Mouse (Mus musculus) lung, postnatal 25 days (tissue): ENCODE results near the gene Wipi1.

Source experiments
- DNase-seq: peaks from one replicate; pipeline ENCODE4 v3.0.0; 2022; ENCODE audit warnings: low spot score

Gene Wipi1

DNA sequence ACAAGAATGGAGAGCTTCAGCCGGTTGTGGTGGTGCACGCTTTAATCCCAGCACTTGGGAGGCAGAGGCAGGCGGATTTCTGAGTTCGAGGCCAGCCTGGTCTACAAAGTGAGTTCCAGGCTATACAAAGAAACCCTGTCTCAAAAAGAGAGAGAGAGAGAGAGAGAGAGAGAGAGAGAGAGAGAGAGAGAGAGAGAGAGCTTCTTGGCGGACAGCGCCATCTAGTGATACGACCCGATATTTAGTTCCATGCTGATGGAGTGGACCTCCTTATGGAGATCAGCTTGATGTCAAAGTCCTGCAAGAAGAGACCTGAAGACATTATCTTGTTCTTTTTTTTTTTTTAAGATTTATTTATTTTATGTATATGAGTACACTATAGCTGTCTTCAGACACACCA, 7.3 kb upstream of the Wipi1 start:
- peak; percentile 44 for DNase-seq

DNA sequence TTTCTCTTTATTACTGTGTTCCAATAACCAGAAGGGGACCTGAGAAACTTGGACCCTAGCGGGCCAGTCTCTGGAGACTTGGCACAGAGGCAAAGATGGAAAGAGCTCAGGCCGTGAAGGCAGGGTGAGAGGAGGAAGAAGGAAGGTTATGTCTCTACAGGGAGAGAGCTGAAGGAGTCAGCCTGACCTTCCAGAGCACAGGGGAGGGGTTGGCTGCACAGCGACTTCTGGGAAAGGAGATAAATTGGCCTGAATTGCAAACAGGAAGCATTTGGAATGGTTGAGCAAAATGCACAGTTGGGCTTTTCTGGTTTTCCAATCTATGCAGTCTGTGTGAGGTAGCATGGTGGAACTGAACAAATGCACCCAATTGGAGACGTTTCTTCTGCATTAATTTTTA, 5.0 kb upstream of the Wipi1 start:
- no peak for DNase-seq

DNA sequence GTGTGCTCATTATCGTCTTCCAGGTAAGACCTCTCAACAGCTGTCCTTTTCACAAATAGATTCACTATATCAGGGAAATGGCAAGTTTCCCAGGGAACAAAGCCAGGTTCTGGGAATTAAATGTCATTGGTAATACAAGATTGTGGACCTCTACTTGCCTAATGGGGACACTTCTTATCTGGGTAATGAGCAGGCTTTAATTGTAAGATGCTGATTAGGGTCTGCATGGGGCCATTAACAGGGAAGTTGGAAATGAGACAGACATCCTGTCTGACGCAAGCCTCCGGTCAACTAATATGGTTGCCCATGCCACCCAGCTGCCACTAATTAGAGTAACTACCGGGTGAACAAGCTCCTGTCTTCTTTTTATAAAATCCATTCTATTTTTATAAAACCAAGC, 4.6 kb upstream of the Wipi1 start:
- no peak for DNase-seq

DNA sequence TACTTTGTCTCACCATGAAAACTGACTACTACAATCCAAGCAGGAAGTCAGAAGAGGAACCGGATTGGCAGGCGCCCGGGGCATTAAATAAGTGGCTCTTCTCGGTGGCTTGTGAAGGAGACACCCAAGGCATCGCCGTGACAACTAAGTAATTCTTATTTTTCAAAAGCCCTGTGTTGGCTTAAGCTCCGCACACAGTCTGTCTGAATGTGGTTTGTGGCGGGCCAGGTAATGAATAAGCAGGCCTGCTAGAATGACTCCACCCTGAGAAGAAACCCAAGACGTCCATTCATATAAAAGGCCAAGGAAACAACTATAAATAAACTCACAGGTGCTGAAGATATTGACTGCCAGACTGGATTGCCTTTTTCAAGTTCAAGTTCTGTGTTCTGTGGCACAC, 3.5 kb upstream of the Wipi1 start:
- no peak for DNase-seq

DNA sequence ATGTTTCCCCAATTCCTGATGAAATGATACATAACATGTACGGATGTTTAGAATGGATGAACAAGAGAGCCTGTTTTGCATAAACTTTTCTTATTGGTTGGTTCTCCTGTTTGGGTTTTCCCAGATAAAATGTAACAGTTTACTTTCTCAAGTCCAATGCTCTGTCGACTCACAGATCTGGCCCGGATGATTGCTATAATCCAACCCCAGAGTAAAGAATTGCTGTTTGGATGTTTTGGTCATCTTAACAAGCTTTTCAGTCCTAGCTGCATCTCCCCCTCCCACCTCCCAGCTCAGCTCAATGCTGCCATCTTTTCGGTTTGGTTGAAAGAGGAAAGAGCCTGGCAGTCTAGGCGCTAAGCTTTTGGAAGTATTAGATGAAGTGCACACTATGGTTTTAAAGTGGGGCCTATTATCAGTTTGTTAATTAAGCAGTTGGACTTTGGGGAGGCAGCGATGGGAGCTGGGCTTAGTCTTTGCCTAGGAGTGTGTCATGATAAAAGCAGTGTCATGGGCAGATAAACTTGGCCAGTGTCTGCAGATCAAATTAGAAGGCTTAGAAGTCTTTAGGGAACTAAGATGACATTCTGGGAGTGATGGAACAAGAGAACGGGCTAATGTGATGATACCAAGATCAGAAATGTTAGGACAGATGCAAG, 1.2 kb upstream of the Wipi1 start:
- DNase-seq: no peak

DNA sequence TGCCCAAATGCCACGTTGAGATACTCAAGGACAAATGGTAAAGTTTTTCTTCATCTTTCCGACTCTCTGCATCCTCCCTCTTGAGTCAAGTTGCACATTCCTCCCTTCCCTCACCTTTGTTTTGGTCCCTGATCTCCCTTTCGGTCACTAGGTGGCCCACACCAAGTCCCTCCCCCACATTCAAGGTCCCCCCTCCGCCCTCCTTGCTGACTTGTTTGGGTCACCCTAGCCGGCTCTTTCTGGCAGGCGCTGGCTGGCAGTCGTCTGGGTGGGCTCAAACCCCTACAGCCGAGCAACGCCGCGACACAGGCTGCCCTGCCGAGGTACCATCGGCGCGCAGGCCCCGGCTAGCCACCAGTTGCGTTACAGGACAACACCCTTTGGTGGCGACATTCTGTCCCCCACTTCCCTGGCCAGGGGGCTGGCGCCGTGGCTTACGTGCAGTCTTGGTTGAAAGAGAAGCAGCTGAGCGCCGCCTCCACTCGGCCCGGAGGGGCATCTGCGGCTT, 918 bp downstream of the Wipi1 start:
- no peak for DNase-seq

DNA sequence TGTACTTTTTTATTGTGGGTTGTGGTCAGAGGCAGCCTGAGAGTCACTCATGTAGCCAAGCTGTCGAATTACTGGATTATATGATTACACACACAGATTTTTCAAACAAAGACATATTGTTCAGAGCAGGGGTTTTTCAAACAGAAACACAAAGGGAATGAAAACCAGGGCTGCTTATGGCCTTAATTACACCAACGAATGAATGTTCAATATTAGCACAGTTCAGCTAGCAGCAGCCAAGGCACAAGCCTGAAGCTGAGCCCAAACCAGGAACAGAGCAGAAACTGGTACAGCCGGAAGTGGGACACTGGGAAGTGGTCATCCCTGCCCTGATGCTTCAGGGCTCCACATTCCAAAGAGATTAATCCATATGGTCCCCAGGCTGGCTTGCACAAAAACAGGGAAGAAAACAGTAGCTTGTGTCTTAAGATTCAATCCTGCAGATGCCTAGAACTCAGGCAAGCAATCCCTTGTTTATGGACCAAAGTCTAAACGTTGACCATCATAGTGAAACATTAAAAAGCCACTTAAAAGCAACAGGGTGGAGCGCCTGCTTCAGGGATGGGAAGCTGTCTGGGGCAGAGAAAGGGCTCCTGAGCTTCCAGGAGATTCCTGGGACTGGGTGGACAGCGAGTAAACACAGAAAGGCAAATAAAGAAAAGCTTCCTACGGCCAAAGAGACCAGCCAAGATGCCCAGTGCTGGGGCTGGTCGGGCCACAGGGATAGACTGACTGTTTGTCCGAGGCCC, 1.5 kb downstream of the Wipi1 start:
- no peak for DNase-seq

DNA sequence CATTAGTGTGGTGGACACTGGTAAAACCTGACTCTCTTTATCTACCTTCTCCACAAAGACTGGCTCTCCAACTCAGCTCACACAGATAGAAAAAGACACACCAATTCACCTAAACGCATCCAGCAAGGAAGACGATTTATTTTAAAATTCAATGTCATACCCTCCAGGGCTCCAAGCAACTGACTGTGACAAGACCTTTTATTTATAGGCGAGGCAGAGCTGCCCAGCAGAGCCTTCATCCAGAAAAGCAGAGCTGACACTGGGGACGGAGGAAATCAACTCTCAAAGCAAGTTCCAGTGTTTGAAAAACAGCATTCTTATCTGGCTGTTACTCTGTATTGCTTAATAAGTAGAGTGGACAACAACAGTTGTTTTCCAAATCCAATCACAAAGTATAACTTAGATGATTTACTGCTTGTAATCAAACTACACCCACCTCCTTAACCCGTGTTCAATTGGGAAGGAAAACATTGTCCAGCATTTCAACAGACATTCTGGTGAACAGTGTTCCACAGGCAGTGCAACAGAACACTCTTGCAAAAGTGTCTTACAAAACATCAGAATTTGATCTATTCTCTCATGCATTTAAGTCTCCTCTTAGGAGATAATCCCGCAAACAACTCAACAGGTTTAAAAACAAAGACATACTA, 2.7 kb downstream of the Wipi1 start:
- no peak for DNase-seq

DNA sequence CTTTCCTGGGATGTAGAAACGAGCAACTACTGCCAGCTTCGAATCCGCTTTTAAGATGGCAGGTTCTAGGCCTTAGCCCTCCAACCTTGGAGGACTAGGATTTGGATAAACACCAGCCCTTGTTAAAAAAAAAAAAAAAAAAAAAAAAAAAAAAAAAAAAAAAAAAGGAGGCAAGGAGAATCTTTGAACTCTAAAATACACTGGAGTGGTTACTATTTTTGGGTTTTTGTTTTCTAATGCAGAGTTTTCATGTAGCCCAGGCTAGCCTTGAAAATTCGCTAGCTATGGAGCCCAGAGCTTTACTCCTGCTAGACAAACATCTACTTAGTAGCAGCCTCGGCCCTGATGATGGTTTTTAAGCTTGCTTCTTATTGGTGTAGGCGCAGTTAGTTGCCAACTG, 4.2 kb downstream of the Wipi1 start:
- no peak for DNase-seq

DNA sequence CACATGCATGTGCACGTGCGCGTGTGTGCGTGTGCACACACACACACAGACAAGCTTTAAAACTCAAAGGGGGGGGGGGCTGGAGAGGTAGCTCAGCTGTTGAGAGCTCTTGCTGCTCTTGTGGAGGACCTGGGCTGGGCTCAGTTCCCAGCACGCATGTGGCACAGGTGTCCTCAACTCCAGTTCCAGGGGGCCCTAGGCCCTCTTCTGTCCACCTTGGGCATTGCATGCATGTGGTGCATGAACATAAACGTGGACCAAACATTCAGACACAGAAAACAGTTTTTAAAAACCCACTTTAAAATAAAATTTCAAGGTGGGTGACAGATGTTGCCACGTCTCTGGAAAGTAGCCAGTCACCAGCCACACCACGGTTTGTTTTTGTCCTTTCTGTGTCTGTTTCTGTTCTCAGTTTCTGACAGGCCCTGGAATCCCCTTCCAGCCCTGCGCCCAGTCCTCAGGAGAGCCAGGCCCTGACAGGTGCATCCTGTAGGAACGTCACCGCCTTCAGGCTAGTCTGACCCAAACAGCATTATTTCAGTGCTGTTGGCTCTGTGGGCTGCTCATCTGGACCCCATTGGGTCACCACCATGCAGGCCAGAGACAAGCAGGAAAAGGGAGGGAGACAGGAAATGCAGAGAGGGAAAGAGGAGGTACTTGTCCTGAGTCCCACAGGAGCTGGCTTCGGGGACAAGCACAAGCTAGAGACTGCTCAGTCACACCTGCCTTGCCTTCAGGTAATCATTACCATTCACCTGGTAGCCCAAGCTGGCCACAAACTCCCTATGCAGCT, 12.8 kb downstream of the Wipi1 start:
- DNase-seq: no peak

DNA sequence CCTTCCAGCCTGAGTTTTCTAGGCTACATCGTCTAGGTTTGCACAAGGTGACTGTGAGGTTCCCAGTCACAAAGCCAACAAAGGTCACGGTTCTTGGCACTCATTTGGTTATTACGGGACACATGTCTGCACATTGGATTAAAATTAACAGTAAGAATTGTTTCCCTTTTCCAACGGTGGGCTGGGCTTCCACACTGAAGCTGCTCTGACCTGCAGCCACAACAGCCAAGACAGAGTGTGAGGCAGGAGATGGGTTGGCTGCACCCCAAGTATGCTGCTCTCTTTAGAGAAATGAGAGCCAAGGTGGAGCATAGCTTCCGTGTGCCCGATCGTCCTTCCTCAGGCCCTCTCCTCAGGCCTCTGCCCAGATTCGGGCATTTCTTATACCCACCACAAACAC, 17.0 kb downstream of the Wipi1 start:
- no peak for DNase-seq

DNA sequence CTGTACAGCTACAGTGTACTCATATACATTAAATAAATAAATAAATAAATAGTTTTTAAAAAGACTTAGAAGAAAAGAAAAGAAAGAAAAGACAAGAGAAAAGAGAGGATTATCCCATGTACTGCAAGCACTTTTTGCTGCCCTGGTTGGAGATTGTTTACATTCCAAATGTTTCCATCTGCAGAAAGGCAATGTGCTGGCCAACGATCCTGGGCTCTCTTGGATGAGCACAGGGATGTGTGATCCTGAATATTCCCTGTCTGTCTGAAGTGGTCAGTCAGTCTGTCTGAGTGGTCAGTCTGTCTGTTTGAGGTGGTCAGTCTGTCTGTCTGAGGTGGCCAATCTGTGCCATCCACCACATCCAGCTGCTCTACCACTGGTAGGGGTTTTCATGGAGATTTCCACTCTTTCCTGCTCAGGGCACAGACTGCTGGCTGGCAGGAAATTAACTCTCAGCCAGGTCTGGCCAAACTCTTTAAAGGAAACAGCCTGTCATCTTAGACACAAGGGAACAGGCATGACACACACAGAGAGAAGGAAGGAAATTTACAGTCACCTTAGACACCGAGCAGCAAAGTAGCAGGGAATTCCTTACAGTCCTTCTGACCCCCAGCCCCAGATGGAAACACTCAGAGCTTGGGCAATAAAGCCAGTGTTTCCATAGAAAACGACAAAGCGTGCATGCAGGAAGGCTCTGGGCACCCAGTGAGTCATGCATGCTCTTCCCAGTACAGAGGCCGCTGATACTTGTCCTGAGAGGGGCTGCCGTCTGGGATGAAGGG, 18.4 kb downstream of the Wipi1 start:
- no peak for DNase-seq

DNA sequence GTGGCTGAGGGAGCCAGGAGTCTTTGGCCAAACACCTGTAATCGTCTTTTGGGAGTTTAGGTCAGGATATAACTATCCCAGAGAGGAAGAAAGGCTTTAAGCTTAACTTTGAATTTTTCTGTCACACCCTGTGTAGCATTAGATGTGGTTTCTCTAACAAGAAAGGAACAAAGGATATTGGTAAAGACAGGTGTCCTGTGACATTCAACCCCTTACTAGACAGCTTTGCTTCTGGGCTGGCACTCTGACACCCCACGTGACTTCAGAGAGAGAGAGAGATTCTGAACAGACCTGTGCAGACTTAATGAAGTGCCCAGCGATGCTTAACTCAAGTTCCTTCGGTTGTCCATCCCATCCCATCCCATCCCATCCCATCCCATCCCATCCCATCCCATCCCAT, 20.3 kb downstream of the Wipi1 start:
- no peak for DNase-seq

DNA sequence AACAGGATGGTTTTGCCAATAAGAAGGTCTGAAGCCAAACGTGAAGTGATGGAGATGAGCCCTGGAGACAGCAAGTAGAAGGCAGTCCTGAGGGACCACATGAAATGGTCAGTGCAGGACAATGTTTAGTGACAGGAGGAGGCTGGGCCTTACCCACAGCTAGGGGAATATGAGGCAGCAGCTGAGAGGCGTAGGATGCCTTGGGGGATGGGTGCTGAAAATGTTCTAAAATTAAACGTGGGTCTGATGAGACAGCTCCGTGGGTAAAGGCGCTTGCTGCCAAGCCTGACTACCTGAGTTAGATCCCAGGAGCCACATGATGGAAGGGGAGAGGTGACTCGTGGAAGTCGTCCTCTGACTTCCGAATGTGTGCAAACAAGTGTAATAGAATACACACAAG, 21.8 kb downstream of the Wipi1 start:
- no peak for DNase-seq

DNA sequence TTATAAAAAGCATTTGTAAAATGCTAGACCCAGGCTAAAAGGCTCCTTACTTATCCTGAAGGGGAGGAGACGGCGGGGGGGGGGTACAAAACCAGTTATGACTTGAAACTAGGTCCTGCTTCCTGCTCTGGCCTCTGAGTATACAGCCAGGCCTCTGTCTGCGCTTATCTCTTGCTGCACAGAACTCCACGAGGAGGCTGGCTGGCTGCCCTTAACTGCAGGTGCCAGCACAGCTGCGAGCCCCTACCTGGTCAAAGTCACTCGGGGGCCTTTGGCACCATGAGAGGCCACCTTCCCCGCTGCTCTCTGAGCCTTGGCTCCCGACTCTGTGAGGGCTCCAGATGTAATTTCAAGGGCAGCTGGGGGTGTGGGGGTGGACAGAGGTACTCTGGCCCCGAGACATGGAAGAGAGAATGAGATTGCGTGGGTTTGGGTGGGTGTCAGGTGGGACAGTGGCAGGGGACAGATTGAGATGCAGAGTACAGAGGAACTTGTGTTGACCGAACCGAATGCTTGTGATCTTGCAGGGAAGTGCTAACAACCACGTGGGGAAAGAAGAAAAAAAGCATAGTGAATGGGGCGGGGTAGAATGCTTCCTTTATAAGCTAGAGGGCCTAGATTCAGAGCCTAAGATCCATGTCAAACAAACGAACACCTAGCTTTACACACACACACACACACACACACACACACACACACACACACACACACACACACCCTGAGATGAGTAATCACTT, 24.0 kb downstream of the Wipi1 start:
- peak; percentile 22 for DNase-seq

DNA sequence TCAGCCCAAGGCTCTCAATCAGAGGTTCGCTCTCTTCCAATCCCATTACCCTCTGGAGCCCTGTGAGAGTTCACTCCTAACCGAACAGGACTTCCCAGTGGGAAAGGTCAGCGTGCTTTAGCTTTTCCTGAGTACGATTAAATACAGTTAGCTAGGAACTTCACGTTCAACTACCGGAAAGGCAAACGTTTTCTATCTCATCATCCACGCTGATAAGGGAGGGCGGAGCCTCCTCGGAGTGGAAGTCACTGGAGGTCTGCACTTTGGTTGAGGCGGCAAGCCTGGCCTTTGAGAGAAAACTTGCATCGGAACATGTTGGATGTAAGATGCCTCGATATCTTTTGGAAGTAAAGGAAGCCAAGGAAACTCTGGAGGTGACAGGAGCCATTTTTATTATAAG, 24.7 kb downstream of the Wipi1 start:
- DNase-seq: peak; percentile 42

DNA sequence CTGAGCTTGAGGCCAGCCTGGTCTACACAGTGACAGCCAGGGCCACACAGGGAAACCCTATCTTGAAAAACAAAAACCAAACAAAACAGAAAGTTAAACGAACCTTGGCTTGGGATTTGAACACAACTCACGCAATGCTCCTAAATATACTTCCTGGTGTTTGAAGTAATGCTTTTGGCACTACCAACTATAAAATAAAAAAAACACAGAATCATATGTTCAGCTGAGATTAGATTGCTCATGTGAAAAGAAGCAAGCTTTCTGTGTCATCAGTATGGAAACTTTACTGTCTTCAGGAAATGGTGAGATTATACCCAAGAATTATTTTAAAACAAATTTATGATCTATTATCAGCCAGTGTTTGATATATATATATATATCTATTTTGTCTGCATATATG, 25.3 kb downstream of the Wipi1 start:
- DNase-seq: no peak

DNA sequence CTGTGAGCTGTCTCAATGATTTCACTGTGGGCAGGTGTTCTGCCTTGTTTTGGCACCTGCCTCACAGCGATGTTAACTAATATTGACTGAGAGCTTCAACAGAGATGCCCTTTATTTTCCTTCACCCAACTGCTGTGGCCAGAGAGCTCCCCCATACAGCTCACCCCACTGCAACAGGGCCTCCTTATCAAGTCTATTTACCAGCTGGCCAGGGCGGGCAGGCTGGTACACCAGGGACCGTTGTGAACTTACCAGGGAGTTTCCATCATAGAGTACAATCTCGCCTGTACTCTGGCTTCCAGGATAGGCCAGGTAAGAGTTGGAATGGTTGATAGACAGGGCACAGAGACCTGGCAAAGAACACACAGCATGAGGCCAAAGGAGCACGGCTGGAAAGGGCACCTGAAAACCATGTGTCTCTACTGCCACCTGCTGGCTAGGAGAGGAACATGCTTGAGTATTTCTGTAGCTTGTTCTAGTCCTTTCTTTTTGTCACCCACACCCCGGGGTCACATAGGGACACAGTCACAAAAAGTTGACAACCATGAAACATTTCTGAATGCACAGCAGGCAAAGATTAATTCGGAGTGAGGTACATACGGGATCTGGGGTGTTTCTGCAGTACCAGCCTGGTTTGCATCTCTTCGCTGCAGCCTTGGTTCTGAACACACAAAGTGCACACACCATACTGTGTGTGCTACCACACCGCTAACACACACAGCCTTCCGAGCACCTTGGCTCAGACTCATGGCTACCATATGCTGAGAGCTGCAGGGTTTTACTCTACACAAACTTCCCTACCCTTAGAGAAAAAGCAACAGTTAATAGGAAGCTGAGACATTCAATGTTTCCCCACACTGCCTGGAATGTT, 26.7 kb downstream of the Wipi1 start:
- DNase-seq: peak; percentile 80

DNA sequence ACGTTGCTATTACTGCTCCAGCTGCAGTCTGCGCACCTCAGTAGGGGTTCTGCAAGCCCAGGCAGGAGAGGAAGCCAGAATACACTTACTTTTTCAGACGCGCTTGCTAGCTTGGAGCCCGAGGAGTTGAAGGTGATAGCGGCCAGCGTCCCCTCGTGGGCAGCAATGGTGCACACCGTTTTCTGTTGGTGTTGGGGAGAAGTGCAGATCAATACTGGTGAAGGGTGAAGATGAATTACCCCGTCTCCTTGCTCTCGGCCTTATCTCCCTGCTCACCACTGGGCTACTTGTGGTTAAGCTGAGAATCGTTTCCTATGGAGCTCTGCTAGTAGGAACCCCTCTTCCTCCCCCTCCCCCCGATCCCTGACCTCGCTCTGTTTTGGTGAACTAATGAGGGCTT, 27.8 kb downstream of the Wipi1 start:
- DNase-seq: no peak

DNA sequence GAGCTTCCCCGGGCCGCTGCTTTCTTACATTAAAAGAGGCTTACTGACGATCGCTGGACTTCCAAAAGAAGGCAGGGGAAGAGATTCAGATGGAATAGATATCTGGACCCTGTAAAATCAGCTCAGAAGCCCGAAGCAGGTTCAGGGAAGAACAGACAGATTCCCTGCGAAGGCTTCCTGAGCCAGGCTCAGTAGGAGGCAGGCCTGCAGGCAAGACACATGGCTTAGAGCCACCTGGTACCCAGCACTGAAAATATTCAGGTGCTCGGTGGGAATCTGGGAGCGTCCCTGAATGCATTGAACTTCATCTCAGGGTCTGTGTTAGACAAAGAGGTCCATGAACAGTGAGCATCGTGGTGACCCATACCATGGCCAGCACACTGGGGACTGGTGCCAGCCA, 31.8 kb downstream of the Wipi1 start:
- no peak for DNase-seq
